Mouse (Mus musculus) neural tube, embryonic 11.5 days (tissue): ENCODE data around the gene Wnt11. TPM values are rescaled to one million over a fixed set of nuclear protein-coding genes. Genes with fewer than 3 reads are reported as not detected.

Experiments used
- ATAC-seq: fragments of 200-750 bp; cut with Nextera tagmentation; 2 replicates; pipeline ENCODE4 v1.8.0; 2017; ENCODE audit warnings: moderate number of reproducible peaks, mild to moderate bottlenecking, moderate TSS enrichment, moderate library complexity; ENCODE audit not compliant: insufficient read depth, low FRiP score, low TSS enrichment
- DNase-seq: peaks from one replicate; pipeline ENCODE4 v3.0.0-alpha.2; 2015; ENCODE audit warnings: low spot score
- H3K27ac ChIP-seq: fragments of 300-500 bp; sonication (generic); 2 replicates; pipeline ENCODE4 v1.5.1; 2014; ENCODE audit warnings: low read depth, mild to moderate bottlenecking, low read length
- H3K27me3 ChIP-seq: fragments of 300-500 bp; sonication (generic); 2 replicates; pipeline ENCODE4 v1.6.1; 2014; ENCODE audit warnings: mild to moderate bottlenecking, low read length, mixed read lengths; ENCODE audit not compliant: control insufficient read depth, insufficient read depth
- H3K36me3 ChIP-seq: fragments of 300-500 bp; sonication (generic); 2 replicates; pipeline ENCODE4 v1.6.1; 2014; ENCODE audit warnings: mild to moderate bottlenecking, low read length, moderate library complexity, mixed read lengths; ENCODE audit not compliant: control insufficient read depth, insufficient read depth
- H3K4me1 ChIP-seq: fragments of 300-500 bp; sonication (generic); 2 replicates; pipeline ENCODE4 v1.6.1; 2014; ENCODE audit warnings: low read length, mixed read lengths; ENCODE audit not compliant: control insufficient read depth, insufficient read depth
- H3K4me2 ChIP-seq: fragments of 300-500 bp; sonication (generic); 2 replicates; pipeline ENCODE4 v1.6.1; 2014; ENCODE audit warnings: low read depth, mild to moderate bottlenecking, moderate library complexity
- H3K4me3 ChIP-seq: fragments of 300-500 bp; sonication (generic); 2 replicates; pipeline ENCODE4 v1.5.1; 2014; ENCODE audit warnings: low read depth, low read length
- H3K9ac ChIP-seq: fragments of 300-500 bp; sonication (generic); 2 replicates; pipeline ENCODE4 v1.6.1; 2014; ENCODE audit warnings: mild to moderate bottlenecking, low read length
- H3K9me3 ChIP-seq: fragments of 300-500 bp; sonication (generic); 2 replicates; pipeline ENCODE4 v1.6.1; 2016; ENCODE audit warnings: low read length; ENCODE audit not compliant: control insufficient read depth
- WGBS: fragments of 180-500 bp; shearing (Covaris S2); extraction: QIAGEN DNeasy Blood & Tissue Kit; methylation state at CpG from one replicate; pipeline ENCODE4 v1.1.7; 2014; 5-methylcytosine and 5-hydroxymethylcytosine counted together
- polyA plus RNA-seq: library from polyadenylated mRNA; unstranded; fragments of >200 nt; fragmentation: Nextera tagmentation; extraction: Ambion mirVana; gene quantifications from 2 replicates; pipeline ENCODE4 v1.2.1, GENCODE M21; 2014

Gene Wnt11
- polyA plus RNA-seq, 1 experiment from 2014 or later, result 6.9 TPM

DNA sequence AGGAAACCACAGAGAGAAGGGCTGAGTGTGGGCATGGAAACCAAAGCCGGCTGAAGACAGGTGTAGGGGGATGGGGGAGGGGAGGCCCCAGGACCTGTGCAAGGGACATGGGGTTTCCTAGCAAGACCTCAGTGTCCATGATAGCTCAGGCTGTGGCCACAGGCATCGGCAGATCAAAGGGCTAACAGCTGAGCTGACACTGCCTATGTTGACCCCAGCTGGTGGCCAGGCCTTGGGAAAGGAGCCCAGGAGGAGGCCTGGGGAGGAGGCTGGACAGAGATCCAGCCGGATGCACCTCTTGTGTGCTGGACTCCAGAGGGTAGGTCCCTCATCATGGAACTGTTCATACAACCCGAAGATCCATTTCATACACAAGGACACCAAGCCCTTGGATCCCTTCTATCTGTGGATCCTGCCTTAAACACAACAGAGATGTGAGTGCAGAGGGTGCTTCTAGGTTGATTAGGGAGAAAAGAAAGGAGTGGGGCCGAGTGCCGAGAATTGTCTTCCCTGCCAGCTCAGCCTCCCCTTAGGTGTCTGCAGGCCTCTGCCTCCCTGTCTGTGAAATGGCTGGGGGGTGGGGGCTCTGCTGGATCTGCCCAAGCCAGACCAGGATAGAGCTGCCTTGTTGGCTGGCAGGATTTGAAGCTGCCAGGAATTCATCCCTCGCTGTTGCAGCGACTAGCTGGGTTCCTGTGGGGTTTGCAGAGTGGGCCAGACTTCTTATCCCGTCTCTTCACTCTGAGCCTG, 29.2 kb downstream of the Wnt11 start:
- H3K27ac ChIP-seq, result no peak overlapping the region
- ATAC-seq (no peak), DNase-seq (no peak)
- H3K4me1 ChIP-seq, result peaks cover 10% of the 10 kb centered on the region; the same call in 1 of the 2 replicates
- H3K4me3 ChIP-seq, result no peak overlapping the region
- H3K9ac ChIP-seq, result no peak overlapping the region
- H3K27me3 ChIP-seq, result no peaks in the 10 kb centered on the region
- H3K36me3 ChIP-seq, result no peaks in the 10 kb centered on the region
- H3K4me2 ChIP-seq, result no peak overlapping the region
- WGBS, result 42% methylated on average over 9 of the region's 9 CpGs
- H3K9me3 ChIP-seq, result no peaks in the 10 kb centered on the region

DNA sequence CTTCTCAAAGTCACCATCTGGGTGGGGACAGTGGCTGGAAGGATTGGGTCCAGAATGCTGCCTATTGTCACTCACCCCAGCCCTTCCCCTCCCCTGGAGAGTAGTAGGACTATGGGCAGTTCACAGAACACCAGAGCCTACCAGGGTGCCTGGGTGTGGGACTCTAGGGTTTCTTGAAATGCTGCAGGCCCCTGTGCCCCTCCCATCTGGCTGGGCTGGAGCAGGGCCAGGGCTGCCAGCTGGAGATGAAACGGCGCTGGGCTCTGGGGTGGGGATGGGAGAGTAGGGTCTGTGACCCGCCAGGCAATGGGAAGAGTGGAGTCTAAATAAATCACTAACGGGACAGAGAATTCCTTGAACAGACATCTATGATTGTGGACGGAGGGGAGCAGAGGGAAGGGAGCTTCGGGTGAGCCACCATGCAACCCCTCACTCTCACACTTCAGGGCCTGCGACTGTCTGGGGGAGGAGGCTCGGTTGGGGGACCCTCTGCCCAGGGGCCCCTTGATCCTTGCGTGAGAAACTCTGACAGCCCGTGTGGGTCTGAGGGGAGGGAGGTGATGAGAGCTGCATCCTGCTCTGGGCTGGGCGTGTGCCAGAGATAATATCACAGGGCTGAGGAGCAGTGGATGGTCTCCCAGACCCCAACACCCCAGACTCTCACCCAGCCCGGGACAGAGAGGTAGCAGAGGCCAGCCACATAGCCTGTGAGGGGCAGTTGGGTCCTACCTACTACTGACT, 32.3 kb downstream of the Wnt11 start:
- Histone ChIP-seq H3K4me3 (no peak overlapping the region), H3K9me3 (no peaks in the 10 kb centered on the region), H3K27ac (no peak overlapping the region), H3K9ac (no peak overlapping the region), H3K36me3 (no peaks in the 10 kb centered on the region), H3K4me1 (peaks cover 5% of the 10 kb centered on the region; the same call in 1 of the 2 replicates), H3K27me3 (no peaks in the 10 kb centered on the region), H3K4me2 (no peak overlapping the region)
- ATAC-seq (0 out of 2 replicates have a peak, but pooled peaks have one; percentile 40), DNase-seq (no peak)
- 29% methylated on average over 12 of the region's 12 CpGs for WGBS

DNA sequence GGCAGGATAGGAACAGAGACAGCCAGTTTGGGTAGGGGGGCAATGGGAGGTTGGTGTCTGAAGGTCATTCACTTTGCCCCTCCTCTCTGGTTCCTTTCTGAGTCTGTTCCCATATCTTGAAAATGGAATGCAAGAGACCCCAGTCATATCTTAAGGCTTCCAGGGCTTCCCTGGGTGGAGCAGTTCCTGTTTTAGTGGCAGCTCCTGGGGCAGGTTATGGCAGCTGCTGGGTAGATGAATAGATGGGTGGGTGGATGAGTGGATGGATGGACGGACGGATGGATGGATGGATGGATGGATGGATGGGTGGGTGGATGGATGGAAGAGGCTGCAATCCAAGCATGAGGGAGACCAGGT, 32.9 kb downstream of the Wnt11 start:
- Histone ChIP-seq H3K4me3 (no peak overlapping the region), H3K27me3 (no peaks in the 10 kb centered on the region), H3K9ac (no peak overlapping the region), H3K4me1 (peaks cover 5% of the 10 kb centered on the region; the same call in 1 of the 2 replicates), H3K9me3 (no peaks in the 10 kb centered on the region), H3K4me2 (no peak overlapping the region), H3K27ac (no peak overlapping the region), H3K36me3 (no peaks in the 10 kb centered on the region)
- DNase-seq (no peak), ATAC-seq (no peak)
- 94% methylated on average over 2 of the region's 2 CpGs for WGBS

DNA sequence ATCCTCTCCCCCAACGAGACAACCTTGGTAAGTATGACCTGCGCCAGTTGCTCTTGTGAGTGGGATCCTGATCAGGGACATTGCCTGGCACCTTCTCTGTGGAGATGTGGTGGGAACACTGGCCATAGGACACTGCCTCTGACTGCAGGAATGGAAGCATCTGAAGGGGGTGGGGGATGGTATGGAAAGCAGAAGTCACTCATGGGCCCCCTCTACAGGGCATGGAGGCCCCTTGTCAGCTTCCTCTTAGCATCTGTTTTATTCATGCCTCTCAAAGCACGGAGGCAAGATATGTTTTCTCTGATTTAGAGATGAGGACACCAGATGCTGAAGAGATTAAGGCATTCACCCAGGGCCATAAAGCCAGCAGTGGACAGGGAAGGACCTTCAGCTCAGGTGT, 34.2 kb downstream of the Wnt11 start:
- H3K4me1 ChIP-seq, result peaks cover 5% of the 10 kb centered on the region; the same call in 1 of the 2 replicates
- no peaks in the 10 kb centered on the region for H3K36me3 ChIP-seq
- DNase-seq (no peak), ATAC-seq (no peak)
- no peaks in the 10 kb centered on the region for H3K27me3 ChIP-seq
- no peak overlapping the region for H3K4me3 ChIP-seq
- H3K27ac ChIP-seq, result no peak overlapping the region
- H3K4me2 ChIP-seq, result no peak overlapping the region
- H3K9ac ChIP-seq, result no peak overlapping the region
- WGBS, result 51% methylated on average over 3 of the region's 3 CpGs
- H3K9me3 ChIP-seq, result no peaks in the 10 kb centered on the region

DNA sequence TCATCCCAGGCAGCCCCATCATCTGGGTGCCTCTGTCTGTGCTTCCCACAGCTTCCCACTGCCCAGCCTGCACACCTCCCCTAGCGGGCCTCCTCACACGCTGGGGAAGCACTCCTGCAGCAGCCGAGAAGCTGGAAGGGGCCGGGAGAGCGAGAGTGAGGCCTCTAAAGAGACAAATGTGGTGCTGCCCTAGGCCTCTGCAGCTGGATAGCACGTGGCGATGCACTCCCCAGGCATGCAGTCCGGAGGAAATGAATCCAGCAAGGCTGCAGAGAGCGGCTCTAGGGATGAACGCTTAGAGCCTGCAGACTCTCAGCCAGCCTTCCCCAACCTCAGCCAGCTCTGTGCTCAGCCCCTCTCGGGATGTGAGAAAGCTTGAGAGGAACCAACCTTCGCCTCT, 35.9 kb downstream of the Wnt11 start:
- Histone ChIP-seq H3K36me3 (no peaks in the 10 kb centered on the region), H3K9ac (no peak overlapping the region), H3K9me3 (no peaks in the 10 kb centered on the region), H3K4me1 (peaks cover 5% of the 10 kb centered on the region; the same call in 1 of the 2 replicates), H3K4me2 (no peak overlapping the region), H3K27ac (peak overlapping the region; percentile 63; the same call in 1 of the 2 replicates), H3K4me3 (no peak overlapping the region), H3K27me3 (no peaks in the 10 kb centered on the region)
- WGBS, result 29% methylated on average over 12 of the region's 12 CpGs
- no peak for ATAC-seq
- peak; percentile 53 for DNase-seq

DNA sequence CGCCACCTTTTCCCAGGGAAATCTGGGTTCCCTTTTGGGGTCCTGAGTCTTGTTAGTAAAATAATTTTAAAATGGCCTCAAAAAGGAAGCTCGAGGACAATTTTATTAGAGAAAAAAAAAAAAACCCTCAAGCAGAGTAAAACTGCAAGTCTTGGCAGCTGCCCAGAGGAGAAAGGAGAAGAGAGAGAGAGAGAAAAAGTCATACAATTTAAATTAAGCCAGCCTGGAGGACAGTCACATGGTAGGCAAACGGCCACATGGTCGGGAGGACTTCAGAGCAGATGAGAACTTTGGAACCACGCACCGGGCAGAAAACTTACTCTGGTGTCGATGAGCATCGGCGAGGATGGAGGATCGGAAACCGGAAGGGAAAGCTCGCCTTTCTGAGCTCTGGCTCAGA, 37.0 kb downstream of the Wnt11 start:
- Histone ChIP-seq H3K9ac (no peak overlapping the region), H3K4me1 (peaks cover 5% of the 10 kb centered on the region), H3K27me3 (no peaks in the 10 kb centered on the region), H3K27ac (no peak overlapping the region), H3K36me3 (no peaks in the 10 kb centered on the region), H3K4me2 (no peak overlapping the region), H3K9me3 (no peaks in the 10 kb centered on the region), H3K4me3 (no peak overlapping the region)
- no peak for DNase-seq
- WGBS, result 79% methylated on average over 12 of the region's 12 CpGs
- no peak for ATAC-seq

DNA sequence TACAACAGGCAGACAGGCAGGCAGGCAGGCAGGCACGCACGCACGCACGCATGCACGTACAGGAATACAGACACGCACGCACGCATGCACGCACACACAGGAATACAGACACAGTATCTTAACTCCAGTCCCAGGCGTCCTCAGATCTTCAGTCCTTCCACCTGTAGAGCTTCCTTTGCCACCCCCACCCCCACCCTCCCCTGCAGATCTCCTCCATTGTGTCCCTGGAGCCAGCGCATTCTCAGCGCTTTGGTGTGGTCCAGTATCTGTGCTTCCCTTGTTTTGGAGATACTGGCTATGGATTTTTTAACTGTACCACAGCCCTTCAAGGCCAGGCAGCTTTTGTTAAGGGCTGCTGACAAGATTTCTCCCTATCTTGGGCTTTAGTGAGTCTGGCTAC, 38.4 kb downstream of the Wnt11 start:
- no peaks in the 10 kb centered on the region for H3K36me3 ChIP-seq
- no peak overlapping the region for H3K9ac ChIP-seq
- H3K4me3 ChIP-seq, result no peak overlapping the region
- no peak overlapping the region for H3K27ac ChIP-seq
- DNase-seq (no peak), ATAC-seq (no peak)
- H3K4me1 ChIP-seq, result no peaks in the 10 kb centered on the region; the same call in none of the 2 replicates
- 86% methylated on average over 12 of the region's 12 CpGs for WGBS
- H3K27me3 ChIP-seq, result no peaks in the 10 kb centered on the region
- no peaks in the 10 kb centered on the region for H3K9me3 ChIP-seq
- no peak overlapping the region for H3K4me2 ChIP-seq

DNA sequence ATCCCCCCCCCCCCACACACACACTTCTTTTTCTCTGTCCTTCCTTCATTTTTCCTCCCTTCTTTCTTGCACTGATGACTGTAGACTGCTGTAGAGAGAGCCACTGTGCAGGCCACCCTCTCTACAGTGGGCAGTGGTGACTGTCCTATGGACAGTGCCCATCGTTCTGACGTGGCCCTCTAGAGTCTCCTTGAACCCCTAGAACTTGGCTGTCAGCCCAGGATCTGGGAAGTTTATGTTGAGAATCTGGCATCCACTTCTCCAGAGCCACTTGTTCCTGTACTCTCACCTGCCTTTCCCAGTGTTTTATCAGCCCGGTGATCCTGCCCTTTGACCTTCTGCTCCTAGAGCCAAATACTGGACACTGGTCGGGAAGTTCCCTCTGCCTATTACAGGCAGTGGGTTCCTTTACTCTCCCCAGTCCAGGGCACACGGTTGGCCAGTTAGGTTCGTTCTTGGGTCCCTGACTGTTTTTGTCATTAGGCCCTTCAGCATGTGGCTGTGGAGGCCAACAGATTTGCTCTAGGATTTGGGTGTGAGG, 39.6 kb downstream of the Wnt11 start:
- H3K9ac ChIP-seq, result no peak overlapping the region
- no peaks in the 10 kb centered on the region for H3K36me3 ChIP-seq
- H3K4me1 ChIP-seq, result no peaks in the 10 kb centered on the region; the same call in none of the 2 replicates
- no peak for DNase-seq
- no peak for ATAC-seq
- no peak overlapping the region for H3K4me3 ChIP-seq
- H3K27me3 ChIP-seq, result no peaks in the 10 kb centered on the region
- no peaks in the 10 kb centered on the region for H3K9me3 ChIP-seq
- 63% methylated on average over 6 of the region's 6 CpGs for WGBS
- no peak overlapping the region for H3K27ac ChIP-seq
- H3K4me2 ChIP-seq, result no peak overlapping the region
